Mouse (Mus musculus) 3T3-L1 (cell line): ENCODE measurements at regions not wholly inside any gene's neighbourhood (a gene's known extent, or its start where the extent isn't known, plus 50 kb on each side); places are given as distances from the start of the nearest gene placed in this dataset.

Experiments used
- DNase-seq: peaks from one replicate; pipeline ENCODE4 v3.0.0-alpha.2; 2015; ENCODE audit warnings: low read depth, low spot score

GRCm38 (mm10) chr12:28186695-28187094, 365.5 kb downstream of the Dcdc2c start:
- DNase-seq = no peak

GRCm38 (mm10) chr12:28181265-28181664, 370.9 kb downstream of the Dcdc2c start:
- DNase-seq = no peak

GRCm38 (mm10) chr12:28176016-28176415, 376.2 kb downstream of the Dcdc2c start:
- DNase-seq = no peak

- peak; percentile 50 for DNase-seq
Observed at GRCm38 (mm10) chr12:28174078-28174477, 378.1 kb downstream of the Dcdc2c start.

GRCm38 (mm10) chr12:28158786-28159185, 393.4 kb downstream of the Dcdc2c start:
- no peak for DNase-seq

- no peak for DNase-seq
Observed at GRCm38 (mm10) chr12:28150759-28151158, 401.4 kb downstream of the Dcdc2c start.

GRCm38 (mm10) chr12:28135810-28136592, 416.2 kb downstream of the Dcdc2c start:
- no peak for DNase-seq

- no peak for DNase-seq
Observed at GRCm38 (mm10) chr12:28122766-28123165, 429.4 kb downstream of the Dcdc2c start.

GRCm38 (mm10) chr12:28120106-28120505, 432.1 kb downstream of the Dcdc2c start:
- no peak for DNase-seq

GRCm38 (mm10) chr12:28090673-28091072, 461.5 kb downstream of the Dcdc2c start:
- DNase-seq = no peak

- DNase-seq = no peak
Observed at GRCm38 (mm10) chr12:28085460-28085859, 466.7 kb downstream of the Dcdc2c start.

- DNase-seq = no peak
Observed at GRCm38 (mm10) chr12:28076606-28077005, 475.6 kb downstream of the Dcdc2c start.

GRCm38 (mm10) chr12:28068584-28068983, 483.6 kb downstream of the Dcdc2c start:
- no peak for DNase-seq

GRCm38 (mm10) chr12:28060281-28060680, 491.9 kb downstream of the Dcdc2c start:
- DNase-seq = no peak

GRCm38 (mm10) chr12:28055518-28056280, 496.5 kb downstream of the Dcdc2c start:
- DNase-seq = no peak

GRCm38 (mm10) chr12:28054444-28054843, 497.8 kb downstream of the Dcdc2c start:
- DNase-seq = no peak

- DNase-seq = no peak
Observed at GRCm38 (mm10) chr12:28047989-28048388, 504.2 kb downstream of the Dcdc2c start.

- no peak for DNase-seq
Observed at GRCm38 (mm10) chr12:28038161-28038911, 513.9 kb downstream of the Dcdc2c start.

- peak; percentile 2 for DNase-seq
Observed at GRCm38 (mm10) chr12:27999170-27999569, 553.0 kb downstream of the Dcdc2c start.

GRCm38 (mm10) chr12:27992152-27992551, 560.0 kb downstream of the Dcdc2c start:
- no peak for DNase-seq

- DNase-seq = no peak
Observed at GRCm38 (mm10) chr12:27984261-27984841, 567.8 kb downstream of the Dcdc2c start.
